Mouse (Mus musculus) G1E (cell line): ENCODE results near the gene Hic1. TPM values are rescaled to one million over a fixed set of nuclear protein-coding genes. Genes with fewer than 3 reads are reported as not detected.

Experiments
- ATAC-seq: 2 replicates; pipeline ENCODE4 v1.8.0; 2016; ENCODE audit warnings: mild to moderate bottlenecking; ENCODE audit not compliant: insufficient number of reproducible peaks, poor library complexity, low FRiP score, severe bottlenecking; ENCODE audit errors: extremely low read depth
- DNase-seq: peaks from one replicate; pipeline ENCODE4 v3.0.0; 2012; ENCODE audit warnings: low spot score
- H3K27me3 ChIP-seq: 2 replicates; pipeline ENCODE4 v1.6.1; 2012; ENCODE audit warnings: mild to moderate bottlenecking, low read length, inconsistent platforms; ENCODE audit not compliant: insufficient read depth
- H3K36me3 ChIP-seq: replicated peaks from 2 replicates; pipeline ENCODE3; 2012; ENCODE audit warnings: mild to moderate bottlenecking, inconsistent platforms
- H3K4me1 ChIP-seq: 2 replicates; pipeline ENCODE4 v1.6.1; 2012; ENCODE audit warnings: low read depth, low read length, inconsistent platforms, mixed read lengths; ENCODE audit not compliant: insufficient read depth
- H3K4me3 ChIP-seq: 2 replicates; pipeline ENCODE4 v1.5.1; 2012; ENCODE audit warnings: low read depth, mild to moderate bottlenecking, inconsistent platforms, low read length, moderate library complexity, mixed read lengths
- H3K9me3 ChIP-seq: replicated peaks from 2 replicates; pipeline ENCODE4 v1.6.1; 2012; ENCODE audit warnings: inconsistent platforms
- CTCF ChIP-seq: IDR thresholded peaks from 2 replicates; pipeline ENCODE4 v1.5.1; 2012; ENCODE audit warnings: low read depth, low read length, inconsistent platforms, mixed read lengths
- GATA1 ChIP-seq: IDR thresholded peaks from 2 replicates; pipeline ENCODE4 v1.6.1; 2012; ENCODE audit warnings: borderline replicate concordance, low read length, inconsistent platforms, mixed read lengths
- GATA2 ChIP-seq: IDR thresholded peaks from 2 replicates; pipeline ENCODE4 v1.6.1; 2012; ENCODE audit warnings: low read depth, low read length, inconsistent platforms, borderline replicate concordance
- POLR2AphosphoS5 ChIP-seq: IDR thresholded peaks from 2 replicates; pipeline ENCODE4 v1.6.1; 2012; ENCODE audit warnings: low read depth, low read length, inconsistent platforms; ENCODE audit not compliant: insufficient replicate concordance
- TAL1 ChIP-seq: conservative IDR thresholded peaks from 2 replicates; pipeline ENCODE4 v1.6.1; 2012; ENCODE audit warnings: low read depth, low read length, inconsistent platforms, mixed read lengths
- polyA plus RNA-seq: library from polyadenylated mRNA; stranded (reverse); fragments of >175 nt; gene quantifications from 2 replicates; pipeline ENCODE4 v1.2.3, GENCODE M21; 2012
- total RNA-seq, 2 experiments: library from RNA; stranded (forward) in 1 of 2; stranded (reverse) in 1 of 2; fragments of 200-1000 nt in 1 of 2; fragments of >200 nt in 1 of 2; fragmentation: Nextera tagmentation in 1 of 2; gene quantifications; 2 replicates each; pipeline ENCODE4 v1.2.3; 2014 to 2017

Hic1 gene
- total and polyA plus RNA-seq, 3 experiments, result 0.05 to 0.22 TPM; not detected in 1

- no peaks in the 10 kb centered on the region for H3K36me3 ChIP-seq
- peaks cover 2% of the 10 kb centered on the region for H3K4me1 ChIP-seq
- peaks cover 56% of the 10 kb centered on the region for H3K27me3 ChIP-seq
- TF ChIP-seq GATA1, result no peak
- TF ChIP-seq GATA2, result no peak
- TF ChIP-seq CTCF, result no peak
- no peak for TF ChIP-seq POLR2AphosphoS5
- TF ChIP-seq TAL1, result no peak
- H3K9me3 ChIP-seq, result no peaks in the 10 kb centered on the region
- no peak for DNase-seq
- ATAC-seq, result no peak
- H3K4me3 ChIP-seq, result no peak overlapping the region
Measured at GRCm38 (mm10) chr11:75210093-75210492, 40.8 kb upstream of the Hic1 start.

- H3K9me3 ChIP-seq, result no peaks in the 10 kb centered on the region
- ATAC-seq, result no peak
- DNase-seq, result no peak
- TF ChIP-seq TAL1 (no peak), GATA1 (no peak), POLR2AphosphoS5 (no peak), CTCF (no peak), GATA2 (no peak)
- no peak overlapping the region for H3K4me3 ChIP-seq
- H3K36me3 ChIP-seq, result no peaks in the 10 kb centered on the region
- peaks cover 57% of the 10 kb centered on the region for H3K27me3 ChIP-seq
- H3K4me1 ChIP-seq, result peaks cover 10% of the 10 kb centered on the region
Measured at GRCm38 (mm10) chr11:75209363-75209762, 40.0 kb upstream of the Hic1 start.

- ATAC-seq (no peak), DNase-seq (no peak)
- Histone ChIP-seq H3K36me3 (no peaks in the 10 kb centered on the region), H3K4me1 (peaks cover 11% of the 10 kb centered on the region), H3K9me3 (no peaks in the 10 kb centered on the region), H3K27me3 (peaks cover 57% of the 10 kb centered on the region), H3K4me3 (no peak overlapping the region)
- no peak for TF ChIP-seq GATA2
- no peak for TF ChIP-seq CTCF
- TF ChIP-seq TAL1, result no peak
- TF ChIP-seq GATA1, result no peak
- no peak for TF ChIP-seq POLR2AphosphoS5
Measured at GRCm38 (mm10) chr11:75206347-75206746, 37.0 kb upstream of the Hic1 start.

- H3K9me3 ChIP-seq, result no peaks in the 10 kb centered on the region
- H3K4me1 ChIP-seq, result peaks cover 11% of the 10 kb centered on the region
- no peaks in the 10 kb centered on the region for H3K36me3 ChIP-seq
- DNase-seq (no peak), ATAC-seq (no peak)
- H3K4me3 ChIP-seq, result no peak overlapping the region
- peaks cover 63% of the 10 kb centered on the region for H3K27me3 ChIP-seq
- TF ChIP-seq GATA1 (no peak), CTCF (no peak), POLR2AphosphoS5 (no peak), TAL1 (no peak), GATA2 (no peak)
Measured at GRCm38 (mm10) chr11:75204472-75204871, 35.2 kb upstream of the Hic1 start.

- peaks cover 11% of the 10 kb centered on the region for H3K4me1 ChIP-seq
- ATAC-seq, result no peak
Measured at GRCm38 (mm10) chr11:75203926-75204325, 34.6 kb upstream of the Hic1 start.

GRCm38 (mm10) chr11:75201721-75202120 is 32.4 kb upstream of the Hic1 start:
- TF ChIP-seq GATA1, result no peak
- H3K4me1 ChIP-seq, result peaks cover 21% of the 10 kb centered on the region
- ATAC-seq, result no peak
- DNase-seq, result no peak
- H3K9me3 ChIP-seq, result no peaks in the 10 kb centered on the region
- peaks cover 82% of the 10 kb centered on the region for H3K27me3 ChIP-seq
- H3K36me3 ChIP-seq, result no peaks in the 10 kb centered on the region
- no peak overlapping the region for H3K4me3 ChIP-seq

More at GRCm38 (mm10) chr11:75203926-75204325, 34.6 kb upstream of the Hic1 start:
- H3K36me3 ChIP-seq, result no peaks in the 10 kb centered on the region
- H3K4me3 ChIP-seq, result no peak overlapping the region
- TF ChIP-seq TAL1, result no peak
- TF ChIP-seq GATA1, result no peak
- TF ChIP-seq GATA2, result no peak
- TF ChIP-seq CTCF, result no peak
- TF ChIP-seq POLR2AphosphoS5, result no peak
- no peaks in the 10 kb centered on the region for H3K9me3 ChIP-seq
- DNase-seq, result no peak
- peaks cover 62% of the 10 kb centered on the region for H3K27me3 ChIP-seq

GRCm38 (mm10) chr11:75200935-75201334 is 31.6 kb upstream of the Hic1 start:
- no peak for TF ChIP-seq POLR2AphosphoS5
- no peak for TF ChIP-seq CTCF
- no peak for TF ChIP-seq GATA1
- TF ChIP-seq GATA2, result no peak
- no peak for TF ChIP-seq TAL1
- ATAC-seq (no peak), DNase-seq (no peak)
- no peaks in the 10 kb centered on the region for H3K9me3 ChIP-seq
- peaks cover 89% of the 10 kb centered on the region for H3K27me3 ChIP-seq
- H3K4me1 ChIP-seq, result peaks cover 21% of the 10 kb centered on the region
- H3K4me3 ChIP-seq, result no peak overlapping the region
- H3K36me3 ChIP-seq, result no peaks in the 10 kb centered on the region
